Mouse (Mus musculus) embryonic fibroblast, embryonic 13.5 days (primary cell): Measurements from ENCODE around the gene 2810006K23Rik. TPM values are rescaled to one million over a fixed set of nuclear protein-coding genes. Genes with fewer than 3 reads are reported as not detected.
A peak's percentile ranks its signal among the peaks of the same experiment; 100 is the strongest.
"Not testable (repeated sequence)": the region's sequence is repeated elsewhere in the genome, so short reads cannot be mapped to it uniquely, and the experiment has no call there.

Experiments
- H3K27ac ChIP-seq: 2 replicates; pipeline ENCODE4 v1.5.1; 2012; ENCODE audit warnings: low read length, control low read depth, inconsistent platforms; ENCODE audit not compliant: insufficient read depth
- H3K4me1 ChIP-seq: 2 replicates; pipeline ENCODE4 v1.6.1; 2011; ENCODE audit warnings: low read length; ENCODE audit not compliant: control insufficient read depth, insufficient read depth
- H3K4me3 ChIP-seq: 2 replicates; pipeline ENCODE4 v1.5.1; 2011; ENCODE audit warnings: mild to moderate bottlenecking, control low read depth, low read length; ENCODE audit not compliant: insufficient read depth
- CTCF ChIP-seq: IDR thresholded peaks from 2 replicates; pipeline ENCODE4 v1.5.1; 2011; ENCODE audit warnings: mild to moderate bottlenecking, control low read depth, low read length, moderate library complexity, borderline replicate concordance; ENCODE audit not compliant: insufficient read depth
- POLR2A ChIP-seq: IDR thresholded peaks from 2 replicates; pipeline ENCODE4 v1.6.1; 2011; ENCODE audit warnings: low read depth, mild to moderate bottlenecking, control low read depth, low read length, moderate library complexity
- polyA plus RNA-seq: library from polyadenylated mRNA; stranded (reverse); fragments of >200 nt; gene quantifications from 2 replicates; pipeline ENCODE4 v1.2.4, GENCODE M21; 2011; ENCODE audit warnings: low read depth; ENCODE audit not compliant: missing spikeins, insufficient read length

Gene 2810006K23Rik
- 11.8 and 12.9 TPM in 2 replicates for polyA plus RNA-seq

DNA sequence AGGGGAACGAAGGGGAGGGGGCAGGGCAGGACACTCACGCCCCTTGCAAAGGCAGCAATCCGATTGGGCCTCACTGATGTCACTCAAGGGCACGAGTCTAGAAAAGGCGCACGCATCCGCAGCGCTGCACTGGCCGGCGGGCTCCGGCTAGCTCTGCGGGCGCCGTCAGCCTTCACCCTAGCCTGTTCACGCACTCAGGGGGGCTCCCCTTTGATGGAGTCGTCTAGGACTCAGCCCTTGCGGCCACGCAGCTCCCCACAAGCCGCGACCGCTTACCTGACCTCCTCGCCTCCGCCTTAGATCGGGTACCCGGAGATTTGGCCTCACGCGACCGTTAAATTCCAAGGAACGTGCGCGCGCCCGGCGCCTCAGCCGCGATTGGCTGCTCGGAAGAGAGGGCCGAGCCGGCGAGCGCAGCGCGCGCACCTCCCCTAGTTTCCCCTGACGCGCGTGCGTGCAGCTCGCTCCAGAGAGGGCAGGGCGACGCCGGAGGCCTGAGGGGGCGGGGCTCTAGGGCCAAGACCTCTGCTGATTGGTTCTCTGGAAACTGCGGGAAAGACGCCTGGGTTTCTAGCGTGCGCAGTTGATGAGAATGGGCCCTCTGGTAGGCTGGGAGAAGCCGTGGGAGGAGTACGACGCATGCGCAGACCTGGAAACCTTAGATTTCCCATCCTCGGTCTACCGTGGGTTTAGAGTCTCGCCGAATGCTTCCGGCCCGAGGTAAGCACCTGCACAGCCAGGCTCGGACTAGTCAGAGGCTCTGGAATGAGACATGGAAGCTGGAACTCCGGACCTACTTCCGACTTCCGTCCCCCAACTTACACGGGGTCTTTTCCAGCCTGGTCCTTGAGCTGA is at the start of gene 2810006K23Rik, which contains the start of gene Mphosph9:
Gene 2810006K23Rik (plus strand): TSS at position 580 of the 855 bp plus-strand sequence.
Gene Mphosph9 (minus strand): TSS at position 463 of the 855 bp plus-strand sequence.
- Histone ChIP-seq H3K4me1 (peaks cover 2% of the 10 kb centered on the region; the same call in 1 of the 2 replicates), H3K4me3 (peak within 1 kb of the TSS; percentile 79), H3K27ac (peak within 1 kb of the TSS; percentile 76)
- TF ChIP-seq CTCF (no peak), POLR2A (peak; percentile 99)

DNA sequence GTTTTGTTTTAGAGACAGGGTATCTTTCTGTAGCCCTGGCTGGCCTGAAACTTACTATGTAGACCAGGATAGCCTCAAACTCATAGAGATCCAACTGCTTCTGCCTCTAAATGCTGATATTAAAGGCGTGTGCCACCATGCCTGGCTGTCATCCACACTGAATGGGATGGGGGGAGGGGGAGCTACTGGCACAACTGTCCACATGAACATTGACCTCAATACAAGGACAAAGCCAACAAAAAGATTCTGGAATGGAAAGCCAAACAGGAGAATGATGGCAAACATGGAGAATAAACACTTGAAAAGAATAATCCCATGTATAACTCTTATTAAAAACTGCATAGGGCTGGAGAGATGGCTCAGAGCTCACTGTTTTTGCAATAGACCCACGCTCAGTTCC is 45.0 kb upstream of the 2810006K23Rik start:
- Histone ChIP-seq H3K4me1 (no peaks in the 10 kb centered on the region), H3K4me3 (no peak overlapping the region), H3K27ac (no peak overlapping the region)
- TF ChIP-seq CTCF (no peak), POLR2A (no peak)

DNA sequence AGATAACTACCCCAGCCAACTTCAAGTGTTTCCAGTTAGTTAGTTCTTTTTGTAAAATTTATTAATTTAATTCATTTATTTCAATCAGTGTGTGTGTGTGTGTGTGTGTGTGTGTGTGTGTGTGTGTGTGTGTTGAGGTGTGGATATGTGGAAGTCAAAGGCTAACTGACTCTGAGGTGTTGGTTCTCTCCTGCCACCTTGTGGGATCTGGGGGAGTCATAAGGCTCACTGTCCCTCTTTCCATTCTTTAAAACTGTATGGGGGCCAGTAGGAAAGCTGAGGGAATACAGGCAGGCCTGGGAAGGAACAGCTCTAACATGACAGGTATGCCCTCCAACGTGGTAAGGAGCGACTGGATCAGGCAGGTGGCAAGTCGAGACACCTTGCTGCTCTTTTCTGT is 43.6 kb upstream of the 2810006K23Rik start:
- TF ChIP-seq POLR2A, result no peak
- no peak for TF ChIP-seq CTCF
- H3K4me1 ChIP-seq, result no peaks in the 10 kb centered on the region
- H3K4me3 ChIP-seq, result no peak overlapping the region
- no peak overlapping the region for H3K27ac ChIP-seq

DNA sequence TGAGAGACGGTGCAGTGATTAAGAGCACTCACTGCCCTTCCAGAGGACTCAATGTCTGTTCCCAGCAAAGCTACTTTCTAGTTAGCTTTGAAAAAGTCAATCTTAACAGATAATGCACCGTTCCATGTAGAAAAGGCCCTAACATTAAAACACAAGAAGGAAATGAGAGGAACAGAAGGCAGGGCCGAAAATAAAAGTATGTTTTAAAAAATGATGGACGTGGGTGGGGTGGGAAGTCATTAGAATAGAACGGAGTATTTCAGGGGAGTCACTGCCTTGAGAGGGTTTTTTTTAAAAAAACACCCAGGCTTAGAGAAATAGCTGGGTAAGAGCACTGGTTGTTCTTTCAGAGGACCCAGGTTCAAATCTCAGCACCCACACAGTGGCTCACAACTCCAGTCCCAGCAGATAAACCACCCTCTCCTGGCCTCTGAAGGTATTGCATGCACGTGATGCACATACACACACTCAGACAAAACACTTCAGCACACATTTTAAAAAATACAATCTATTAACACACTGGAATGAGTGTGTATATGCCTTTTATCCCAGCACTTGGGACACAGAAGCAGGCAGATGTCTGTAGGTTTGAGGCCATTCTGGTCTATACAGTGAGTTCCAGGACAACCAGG is 40.2 kb upstream of the 2810006K23Rik start:
- Histone ChIP-seq H3K27ac (no peak overlapping the region), H3K4me3 (no peak overlapping the region), H3K4me1 (no peaks in the 10 kb centered on the region)
- TF ChIP-seq CTCF (no peak), POLR2A (no peak)

DNA sequence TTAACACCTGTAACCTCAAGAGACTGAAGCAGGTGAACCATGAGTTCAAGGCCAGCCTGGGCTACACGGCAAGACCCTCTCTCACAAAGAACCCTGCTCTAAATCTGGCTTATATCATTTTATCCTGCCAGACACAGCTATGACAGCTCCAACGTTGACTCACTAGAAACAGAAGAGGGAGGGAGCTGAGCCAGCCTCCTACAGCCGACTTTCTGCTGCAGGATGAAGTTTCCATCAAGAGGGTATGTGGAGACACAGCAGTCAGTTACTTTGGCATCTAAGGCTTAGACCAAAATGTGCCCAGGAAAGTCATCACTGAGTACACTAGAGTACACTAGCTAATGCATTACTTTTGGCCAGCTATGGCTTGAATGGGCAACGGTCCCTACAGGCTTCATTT is 37.7 kb upstream of the 2810006K23Rik start:
- TF ChIP-seq POLR2A (no peak), CTCF (no peak)
- Histone ChIP-seq H3K4me1 (no peaks in the 10 kb centered on the region), H3K4me3 (no peak overlapping the region), H3K27ac (no peak overlapping the region)

DNA sequence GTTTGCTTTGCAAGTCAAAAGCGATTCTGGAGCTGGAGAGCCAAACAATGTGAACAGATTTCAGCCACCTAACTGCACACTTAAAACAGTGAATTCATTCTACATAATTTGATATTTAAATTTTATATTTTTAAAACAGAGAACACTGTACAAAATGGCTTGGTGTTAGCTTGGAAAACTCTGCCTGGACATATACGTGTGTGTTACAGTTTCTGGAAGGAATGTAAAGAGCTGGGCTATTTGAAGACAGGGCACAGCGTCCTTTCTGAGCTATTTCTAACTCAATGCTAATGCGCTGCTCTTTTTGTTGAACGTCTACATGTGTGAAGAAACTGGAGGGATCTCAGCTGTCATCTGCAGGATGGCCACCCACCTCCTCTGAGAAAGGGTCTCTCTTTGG is 33.9 kb upstream of the 2810006K23Rik start:
- Histone ChIP-seq H3K4me1 (no peaks in the 10 kb centered on the region), H3K4me3 (no peak overlapping the region), H3K27ac (no peak overlapping the region)
- TF ChIP-seq CTCF, result no peak
- TF ChIP-seq POLR2A, result no peak

DNA sequence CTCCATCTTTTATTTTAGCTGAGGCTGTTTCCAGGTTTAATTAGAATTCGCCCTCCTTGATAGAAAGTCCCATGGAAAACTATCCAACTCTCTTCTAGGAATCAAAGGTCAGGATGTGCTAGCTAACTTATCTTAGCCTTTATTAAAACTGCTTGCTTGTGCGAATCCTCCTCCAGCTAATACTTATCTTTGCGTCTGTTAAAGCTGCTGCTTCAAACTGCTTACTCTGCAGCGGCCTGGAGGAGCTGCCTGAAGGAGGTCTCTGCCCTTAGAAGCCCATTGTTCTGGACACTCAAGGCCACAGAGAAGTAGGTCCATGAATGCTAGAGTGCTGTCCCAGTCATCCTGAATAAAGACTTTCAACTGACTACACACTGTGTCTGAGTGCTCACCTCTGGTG is 31.4 kb upstream of the 2810006K23Rik start:
- Histone ChIP-seq H3K27ac (no peak overlapping the region), H3K4me1 (no peaks in the 10 kb centered on the region), H3K4me3 (no peak overlapping the region)
- TF ChIP-seq CTCF (no peak), POLR2A (no peak)

DNA sequence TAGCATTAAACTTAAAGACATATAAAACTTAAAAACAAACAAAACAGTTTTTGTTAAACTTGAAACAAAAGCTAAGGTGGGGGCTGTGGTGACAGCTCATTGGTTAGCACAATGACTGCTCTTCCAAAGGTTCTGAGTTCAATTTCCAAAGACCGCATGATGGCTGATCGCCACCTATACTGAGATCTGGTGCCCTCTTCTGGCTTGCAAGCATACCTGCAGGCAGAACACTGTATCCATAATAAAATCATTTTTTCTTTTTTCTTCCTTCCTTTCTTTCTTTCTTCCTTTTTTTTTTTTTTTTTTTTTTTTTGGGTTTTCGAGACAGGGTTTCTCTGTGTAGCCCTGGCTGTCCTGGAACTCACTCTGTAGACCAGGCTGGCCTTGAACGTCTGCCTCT is 28.6 kb upstream of the 2810006K23Rik start:
- H3K27ac ChIP-seq, H3K4me1 ChIP-seq, H3K4me3 ChIP-seq: not testable (repeated sequence)
- peak; percentile 34; the same call in 1 of the 2 replicates for TF ChIP-seq CTCF

DNA sequence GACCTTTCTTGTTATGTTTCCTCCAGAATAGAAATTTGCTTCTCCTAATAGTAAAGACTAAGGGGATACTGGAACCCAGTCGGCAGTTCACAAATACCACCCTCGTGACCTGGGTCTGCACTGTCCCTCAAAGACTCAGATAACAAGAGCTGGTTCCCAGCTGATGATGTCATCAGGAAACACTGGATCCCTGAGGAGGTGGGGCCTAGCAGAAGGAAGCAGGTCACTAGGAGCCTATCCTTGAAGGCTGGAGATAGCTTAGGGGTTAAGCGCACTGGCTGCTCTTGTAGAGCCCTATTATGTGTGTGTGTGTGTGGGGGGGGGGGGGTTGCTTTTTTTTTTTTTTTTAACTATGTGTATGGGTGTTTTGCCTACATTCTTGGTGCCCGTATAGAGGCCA is 27.8 kb upstream of the 2810006K23Rik start:
- peaks cover 7% of the 10 kb centered on the region for H3K4me1 ChIP-seq
- no peak overlapping the region for H3K4me3 ChIP-seq
- no peak for TF ChIP-seq CTCF
- no peak for TF ChIP-seq POLR2A
- no peak overlapping the region for H3K27ac ChIP-seq

DNA sequence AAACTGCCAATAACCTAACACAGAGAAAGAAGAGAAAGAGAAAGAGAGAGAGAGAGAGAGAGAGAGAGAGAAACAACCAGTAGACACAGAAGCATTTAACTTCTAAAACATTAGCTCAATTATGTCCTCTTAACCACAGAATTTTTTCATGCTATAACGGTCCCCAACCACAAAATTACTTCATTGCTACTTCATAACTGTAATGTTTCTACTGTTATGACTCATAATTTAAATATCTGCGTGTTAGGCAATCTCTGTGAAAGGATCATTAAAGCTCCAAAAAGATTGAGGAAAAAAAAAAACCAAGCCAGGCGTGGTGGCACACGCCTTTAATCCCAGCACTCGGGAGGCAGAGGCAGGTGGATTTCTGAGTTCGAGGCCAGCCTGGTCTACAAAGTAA is 25.0 kb upstream of the 2810006K23Rik start:
- H3K4me3 ChIP-seq, result not testable (repeated sequence)

DNA sequence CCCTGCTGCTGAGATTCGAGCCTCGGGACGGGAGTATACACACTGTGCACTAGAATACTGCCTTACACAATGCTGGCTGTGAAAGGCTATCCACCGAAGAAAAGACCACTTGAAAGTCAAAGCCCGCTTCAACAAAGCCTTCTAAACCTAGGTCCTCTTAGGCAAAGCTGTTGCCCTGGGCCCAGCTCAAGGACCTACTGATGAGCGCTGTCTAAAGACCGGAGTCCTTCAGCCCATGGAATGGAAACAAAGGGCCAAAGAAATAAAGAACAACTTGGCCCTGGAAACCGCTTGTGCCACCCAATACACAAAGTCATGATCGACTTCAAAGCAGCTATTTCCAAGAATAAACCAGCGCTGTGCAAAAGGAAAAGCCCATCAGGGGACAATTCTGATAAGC is 18.7 kb upstream of the 2810006K23Rik start:
- no peak overlapping the region for H3K27ac ChIP-seq
- no peak for TF ChIP-seq POLR2A
- TF ChIP-seq CTCF, result no peak
- H3K4me1 ChIP-seq, result peaks cover 3% of the 10 kb centered on the region; the same call in 1 of the 2 replicates
- H3K4me3 ChIP-seq, result no peak overlapping the region

More for the DNA sequence above, 25.0 kb upstream of the 2810006K23Rik start:
- H3K27ac ChIP-seq, H3K4me1 ChIP-seq: not testable (repeated sequence)
